Mouse (Mus musculus) lung, postnatal 4 days (tissue): ENCODE measurements around the gene Otop3.
A peak's percentile ranks its signal among the peaks of the same experiment; 100 is the strongest.

Source experiments
- DNase-seq, 2 experiments: peaks; one replicate each; pipeline ENCODE4 v3.0.0; 2021

Gene Otop3

GRCm38 (mm10) chr11:115319704-115320383, 14.7 kb upstream of the Otop3 start:
- DNase-seq: no peak

GRCm38 (mm10) chr11:115321906-115322693, 12.4 kb upstream of the Otop3 start, which contains the start of gene Ush1g:
Gene Ush1g (minus strand): TSS chr11:115322041.
- DNase-seq: peak; percentile 43 to 61

DNA sequence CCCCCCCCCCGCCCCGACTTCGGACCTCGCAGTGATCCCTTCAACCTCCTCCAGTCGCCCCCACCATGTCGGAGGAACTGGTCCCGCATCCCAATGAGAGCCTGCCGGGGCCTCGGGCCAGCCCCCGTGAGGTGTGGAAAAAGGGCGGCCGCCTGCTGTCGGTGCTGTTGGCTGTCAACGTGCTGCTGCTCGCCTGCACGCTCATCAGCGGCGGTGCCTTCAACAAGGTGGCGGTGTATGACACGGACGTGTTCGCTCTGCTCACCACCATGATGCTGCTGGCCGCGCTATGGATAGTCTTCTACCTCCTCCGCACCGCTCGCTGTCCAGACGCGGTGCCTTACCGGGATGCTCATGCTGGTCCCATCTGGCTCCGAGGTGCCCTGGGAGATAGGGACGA, 11.2 kb upstream of the Otop3 start:
- no peak for DNase-seq

- DNase-seq: no peak
Observed at GRCm38 (mm10) chr11:115326730-115327129, 7.8 kb upstream of the Otop3 start.

GRCm38 (mm10) chr11:115329339-115329738, 5.2 kb upstream of the Otop3 start:
- no peak for DNase-seq

DNA sequence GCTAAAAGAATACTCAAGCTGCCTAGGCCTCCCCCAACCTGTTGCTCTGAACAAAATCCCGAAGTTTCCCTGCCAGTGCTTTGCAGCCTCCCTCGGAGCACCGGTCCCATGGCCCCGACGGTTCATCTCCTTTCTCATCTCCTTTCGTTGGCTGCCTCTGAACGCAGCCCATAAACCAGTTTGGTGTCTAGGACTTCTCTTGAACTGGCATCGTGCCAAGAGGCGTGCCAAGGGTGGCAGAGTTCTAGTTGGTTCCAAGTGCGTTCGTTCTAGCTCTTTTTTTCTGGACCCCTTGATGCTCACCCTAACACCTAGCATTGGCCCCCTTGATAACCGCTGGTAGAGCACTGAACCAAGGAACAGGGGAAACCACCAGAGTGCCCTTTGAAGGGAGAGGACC, 692 bp downstream of the Otop3 start:
- no peak for DNase-seq

GRCm38 (mm10) chr11:115336115-115336514, 1.6 kb downstream of the Otop3 start:
- no peak for DNase-seq

- DNase-seq: no peak
Observed at GRCm38 (mm10) chr11:115337350-115337749, 2.8 kb downstream of the Otop3 start.

DNA sequence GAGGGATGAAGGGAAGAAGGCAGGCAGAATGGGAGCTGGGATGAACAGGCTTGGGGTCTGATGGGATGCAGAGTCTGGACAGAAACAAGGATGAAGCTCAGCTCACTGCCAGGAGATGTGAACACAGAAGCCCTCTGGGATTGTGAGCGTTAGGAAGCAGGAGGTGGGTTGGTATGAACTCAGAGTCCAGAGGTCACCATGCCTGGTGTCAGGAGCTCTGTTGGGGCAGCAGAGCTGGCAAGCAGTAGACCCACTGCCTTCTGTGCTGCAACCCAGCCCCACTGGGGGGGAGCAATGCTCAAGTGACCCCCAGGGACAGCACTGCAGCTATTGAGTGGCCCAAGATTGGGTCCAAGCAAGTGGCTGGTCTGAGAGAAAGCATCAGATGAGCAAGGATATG, 3.3 kb downstream of the Otop3 start:
- no peak for DNase-seq

DNA sequence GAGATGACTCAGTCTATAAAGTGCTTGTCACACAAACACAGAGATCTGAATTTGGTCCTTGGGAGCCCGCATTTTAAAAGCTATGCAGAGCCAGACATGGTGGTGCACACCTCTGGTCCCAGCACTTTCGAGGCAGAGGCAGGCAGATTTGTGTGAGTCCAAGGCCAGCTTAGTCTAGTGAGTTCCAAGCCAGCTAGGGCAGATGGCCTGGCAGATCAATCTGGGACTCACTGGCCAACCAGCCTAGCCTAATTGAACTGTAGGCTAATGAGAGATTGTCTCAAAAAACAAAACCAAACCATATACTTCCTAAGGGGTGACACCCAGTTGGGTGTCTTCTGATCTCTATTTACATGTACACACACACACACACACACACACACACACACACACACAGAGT, 6.7 kb downstream of the Otop3 start:
- DNase-seq: no peak

DNA sequence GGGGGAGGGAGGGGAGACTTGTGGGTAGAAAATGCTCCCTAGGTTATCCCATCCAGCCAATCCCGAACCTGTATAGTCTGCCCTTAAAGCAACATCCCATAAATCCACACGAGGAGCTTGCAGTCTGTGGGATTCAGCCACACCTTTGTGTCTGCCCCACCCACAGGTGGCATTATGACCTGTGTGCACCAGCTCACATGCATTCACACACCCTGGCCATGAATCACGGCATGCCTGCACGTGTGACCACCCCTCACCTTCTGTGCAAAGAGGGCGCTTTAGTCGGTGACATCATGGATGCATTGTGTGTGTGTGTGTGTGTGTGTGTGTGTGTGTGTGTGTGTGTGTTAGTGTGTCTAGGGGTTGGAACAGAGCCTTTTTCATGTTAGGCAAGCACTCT, 7.3 kb downstream of the Otop3 start:
- no peak for DNase-seq

GRCm38 (mm10) chr11:115344967-115345366, 10.4 kb downstream of the Otop3 start:
- DNase-seq: no peak

GRCm38 (mm10) chr11:115345515-115345914, 11.0 kb downstream of the Otop3 start:
- no peak for DNase-seq

DNA sequence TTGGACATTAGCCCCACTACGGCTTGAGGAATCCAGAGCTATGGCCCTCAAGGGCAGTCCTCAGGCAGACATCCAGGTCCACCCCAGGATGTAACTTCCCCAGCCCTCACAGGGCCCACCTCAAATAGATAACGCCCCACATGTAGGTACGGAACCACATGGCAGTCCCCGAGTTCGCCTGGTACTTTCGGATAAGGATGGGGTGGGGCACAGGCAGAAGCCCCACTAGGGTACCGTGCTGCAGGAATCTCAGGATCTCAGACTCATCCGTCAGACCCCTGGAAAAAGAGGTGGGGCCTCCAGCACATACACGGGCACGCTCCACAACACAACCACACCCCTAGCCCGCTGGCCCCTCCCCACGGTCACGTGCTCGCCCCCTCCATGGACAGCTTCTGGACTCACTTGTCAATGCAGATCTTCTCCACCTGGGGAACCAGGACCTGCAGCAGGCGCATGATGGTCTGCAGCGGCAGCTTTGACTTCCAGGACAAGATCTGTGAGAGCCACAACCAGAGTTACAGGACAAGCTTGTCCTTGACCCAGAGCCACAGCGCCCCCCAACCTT, 14.2 kb downstream of the Otop3 start:
- peak in 1 of 2 experiments; percentile 20 for DNase-seq

GRCm38 (mm10) chr11:115349976-115350375, 15.4 kb downstream of the Otop3 start:
- DNase-seq: no peak

- no peak for DNase-seq
Observed at GRCm38 (mm10) chr11:115353375-115353774, 18.8 kb downstream of the Otop3 start.

- peak; percentile 65 to 78 for DNase-seq
Observed at GRCm38 (mm10) chr11:115354183-115354582, 19.7 kb downstream of the Otop3 start.

GRCm38 (mm10) chr11:115358468-115358867, 23.9 kb downstream of the Otop3 start:
- DNase-seq: peak; percentile 63 to 82

DNA sequence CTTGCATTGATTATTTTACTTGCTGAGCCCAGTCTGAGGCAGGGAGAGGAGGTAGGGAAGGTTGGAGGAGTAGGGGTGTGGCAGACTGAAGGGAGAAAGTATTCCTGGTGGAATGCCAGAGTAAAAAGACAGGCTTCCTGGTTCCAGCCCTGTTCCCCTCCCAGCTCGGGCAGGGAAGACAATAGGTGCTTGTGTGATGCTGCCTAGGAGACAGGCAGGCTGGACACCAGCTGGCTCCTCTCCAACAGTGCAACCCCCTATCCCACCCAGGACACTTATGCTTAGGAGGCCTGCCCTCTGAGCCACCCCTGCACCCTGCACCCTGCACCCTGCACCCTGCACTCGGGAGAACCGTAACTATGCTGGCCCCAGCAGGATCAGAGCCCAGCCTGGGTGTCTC, 24.8 kb downstream of the Otop3 start:
- peak; percentile 44 to 69 for DNase-seq

- DNase-seq: peak in 1 of 2 experiments; percentile 49
Observed at GRCm38 (mm10) chr11:115359726-115360125, 25.2 kb downstream of the Otop3 start.

DNA sequence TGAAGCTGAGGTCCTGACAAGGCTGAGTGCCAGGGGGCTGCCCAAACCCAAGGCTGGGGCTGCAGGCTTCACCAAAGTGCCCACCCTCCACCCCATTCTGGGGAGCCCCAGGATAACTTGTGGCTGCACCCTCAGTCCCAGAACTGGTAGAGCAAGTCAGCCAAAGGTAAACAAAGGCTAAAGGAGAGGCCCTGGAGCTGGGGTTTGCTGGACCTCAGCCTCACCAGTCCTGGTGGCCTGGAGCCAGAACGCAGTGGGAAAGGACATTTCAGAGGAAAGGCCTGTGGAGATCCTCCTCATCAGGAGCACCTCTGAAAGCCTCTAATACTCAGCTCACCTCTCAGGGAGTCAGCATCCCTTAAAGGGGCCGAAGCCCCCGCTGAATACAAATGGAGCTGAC, 29.6 kb downstream of the Otop3 start:
- DNase-seq: no peak

GRCm38 (mm10) chr11:115366039-115366705, 31.6 kb downstream of the Otop3 start:
- DNase-seq: no peak

- DNase-seq: no peak
Observed at GRCm38 (mm10) chr11:115366706-115367394, 32.3 kb downstream of the Otop3 start.
